In genomic region chr11:78465568-78466180, GRCm38 (mm10) we compare ENCODE assay signal across 8 mouse cellular contexts. TPM values are rescaled to one million over a fixed set of nuclear protein-coding genes. Genes with fewer than 3 reads are reported as not detected.
DNase-seq lines count a peak whose midpoint lies in the region; ATAC-seq lines count a peak whose summit lies in the region.

Gene Slc46a1 (plus strand): TSS chr11:78465697.

- peak within 1 kb of the TSS; percentile 75 for H3K4me3 ChIP-seq in hindbrain, embryonic 12.5 days

- peak within 1 kb of the TSS; percentile 88 for H3K9ac ChIP-seq in hindbrain, embryonic 12.5 days

- H3K36me3 ChIP-seq in hindbrain, embryonic 12.5 days, result no peaks in the 10 kb centered on the region

- H3K4me1 ChIP-seq in hindbrain, embryonic 12.5 days, result peaks cover 14% of the 10 kb centered on the region

- H3K27ac ChIP-seq in hindbrain, embryonic 12.5 days, result peak within 1 kb of the TSS; percentile 87

- ATAC-seq in hindbrain, embryonic 12.5 days (ENCODE audit: low FRiP score), result peak; percentile 92

- H3K9me3 ChIP-seq in hindbrain, embryonic 12.5 days (replicated peaks), result no peaks in the 10 kb centered on the region

- peak; percentile 85 for DNase-seq in Muller cell, postnatal 12 days (ENCODE audit: inconsistent ontology term)
- DNase-seq in cerebellum, postnatal 10 days, result peak; percentile 86 to 89
- DNase-seq in frontal cortex, postnatal 14 days (ENCODE audit: low spot score in 2 of 2), result peak; percentile 69 to 73
- DNase-seq in layer of hippocampus, postnatal 14 days (ENCODE audit: low spot score in 2 of 2), result peak; percentile 76 to 81
- peak; percentile 91 for DNase-seq in lung, postnatal 10 days
- peak; percentile 87 for DNase-seq in ovary, postnatal 36 days (ENCODE audit: low spot score)
- peak; percentile 72 for DNase-seq in thymus, postnatal 25 days

- H3K27me3 ChIP-seq in hindbrain, embryonic 12.5 days, result no peaks in the 10 kb centered on the region

- under 1% methylated on average over 41 of the region's 41 CpGs for WGBS in hindbrain, embryonic 12.5 days

- H3K4me2 ChIP-seq in hindbrain, embryonic 12.5 days (replicated peaks), result peak within 1 kb of the TSS; percentile 90

RNA-seq across cellular contexts. Expression of gene Slc46a1, which starts in this region (rescaled TPM):
- 17.5 and 17.9 TPM in 2 replicates for polyA plus RNA-seq in hindbrain, embryonic 12.5 days (2016; fragmentation: Nextera tagmentation; extraction: Ambion mirVana)
- 1 to 10 TPM; 9.6 to 9.8 TPM for total RNA-seq in layer of hippocampus, postnatal 14 days (2021)

Comparison
In these comparisons a context has a peak if more than half of its experiments do, and no peak if none do; other contexts are left out.
1. Peak in every context shown above with its lines: DNase-seq, ATAC-seq, H3K4me3 ChIP-seq and H3K27ac ChIP-seq.